Mouse (Mus musculus): ENCODE data around the gene Gm4756.

GRCm38 (mm10) chr12:72594001-72594400, 55.5 kb downstream of the Gm4756 start:
- TF ChIP-seq CTCF (conservative IDR thresholded peaks at IDR 0.05 in 1 of 2, IDR thresholded peaks at IDR 0.05 in 1 of 2; ENCODE audit: low read depth in 2 of 2, low read length in 2 of 2) (no peak), MAX (IDR thresholded peaks at IDR 0.05; ENCODE audit: low read length) (no peak), JUN (IDR thresholded peaks at IDR 0.05; ENCODE audit: insufficient read depth, low read depth, low read length) (no peak)
